Mouse (Mus musculus): ENCODE results near the gene Zfhx3.

Gene Zfhx3

GRCm38 (mm10) chr8:108648993-108649392, 706.5 kb downstream of the Zfhx3 start:
- no peak for DNase-seq (ENCODE audit: low read depth, low spot score)

GRCm38 (mm10) chr8:108650837-108651236, 708.4 kb downstream of the Zfhx3 start:
- no peak for DNase-seq (ENCODE audit: low read depth, low spot score)

- DNase-seq (ENCODE audit: low read depth, low spot score), result no peak
Observed at GRCm38 (mm10) chr8:108661486-108662093, 719.1 kb downstream of the Zfhx3 start.

GRCm38 (mm10) chr8:108662766-108663165, 720.3 kb downstream of the Zfhx3 start:
- DNase-seq (ENCODE audit: low read depth, low spot score), result no peak

DNA sequence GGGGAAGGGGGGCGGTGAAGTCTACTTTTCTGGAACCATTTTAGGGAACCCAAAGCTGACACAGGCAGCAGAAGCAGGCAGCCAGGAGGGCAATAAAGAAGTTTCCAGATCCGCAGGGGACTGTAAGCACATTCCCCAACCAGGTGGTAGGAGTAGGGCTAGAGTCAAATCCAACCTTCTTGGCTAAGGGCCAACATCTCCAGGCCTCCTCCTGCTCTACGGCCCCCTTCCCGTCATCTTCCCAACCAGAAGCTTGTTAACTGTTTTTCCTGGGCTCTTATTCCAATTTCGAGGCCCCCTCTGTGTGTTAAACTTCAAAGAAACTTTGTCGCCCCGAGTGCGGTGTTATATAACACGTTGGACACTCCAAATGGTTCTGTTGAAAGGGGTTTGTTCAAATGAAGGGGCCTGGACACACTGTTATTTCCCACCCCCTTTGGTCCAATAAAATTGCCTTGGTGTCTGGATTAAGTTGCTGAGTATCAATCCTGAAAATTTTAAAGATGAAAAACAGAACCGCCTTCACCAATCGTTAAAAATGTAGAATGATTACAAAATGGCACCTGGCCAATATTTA, 729.6 kb downstream of the Zfhx3 start:
- no peak for DNase-seq (ENCODE audit: low read depth, low spot score)

DNA sequence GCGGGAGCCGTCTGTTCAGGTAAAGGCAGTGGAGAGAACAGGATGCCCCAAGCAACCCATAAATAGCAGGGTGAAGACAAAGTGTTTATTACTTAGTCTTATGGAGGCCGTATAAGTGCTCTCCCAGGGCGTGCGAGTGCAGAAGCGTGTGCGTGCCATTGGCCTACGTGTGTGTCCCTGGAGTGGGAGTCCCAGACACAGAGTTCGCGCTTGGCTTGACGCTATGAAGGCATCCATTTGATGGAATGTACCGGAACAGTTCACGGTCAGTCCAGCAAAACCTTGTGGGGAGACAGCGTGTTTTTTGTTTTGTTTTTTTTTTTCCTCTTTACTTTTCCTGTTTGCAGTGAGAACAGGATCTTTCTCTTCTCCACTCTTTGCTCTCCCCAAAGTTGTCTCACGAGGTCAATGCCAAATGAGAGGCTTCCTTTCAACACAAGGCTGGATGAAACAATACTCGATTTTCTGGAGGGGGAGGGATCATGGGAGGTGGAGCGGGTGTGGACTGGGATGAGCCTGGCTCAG, 732.6 kb downstream of the Zfhx3 start:
- DNase-seq (ENCODE audit: low read depth, low spot score), result no peak

- no peak for DNase-seq (ENCODE audit: low read depth, low spot score)
Observed at GRCm38 (mm10) chr8:108689694-108690093, 747.2 kb downstream of the Zfhx3 start.

DNA sequence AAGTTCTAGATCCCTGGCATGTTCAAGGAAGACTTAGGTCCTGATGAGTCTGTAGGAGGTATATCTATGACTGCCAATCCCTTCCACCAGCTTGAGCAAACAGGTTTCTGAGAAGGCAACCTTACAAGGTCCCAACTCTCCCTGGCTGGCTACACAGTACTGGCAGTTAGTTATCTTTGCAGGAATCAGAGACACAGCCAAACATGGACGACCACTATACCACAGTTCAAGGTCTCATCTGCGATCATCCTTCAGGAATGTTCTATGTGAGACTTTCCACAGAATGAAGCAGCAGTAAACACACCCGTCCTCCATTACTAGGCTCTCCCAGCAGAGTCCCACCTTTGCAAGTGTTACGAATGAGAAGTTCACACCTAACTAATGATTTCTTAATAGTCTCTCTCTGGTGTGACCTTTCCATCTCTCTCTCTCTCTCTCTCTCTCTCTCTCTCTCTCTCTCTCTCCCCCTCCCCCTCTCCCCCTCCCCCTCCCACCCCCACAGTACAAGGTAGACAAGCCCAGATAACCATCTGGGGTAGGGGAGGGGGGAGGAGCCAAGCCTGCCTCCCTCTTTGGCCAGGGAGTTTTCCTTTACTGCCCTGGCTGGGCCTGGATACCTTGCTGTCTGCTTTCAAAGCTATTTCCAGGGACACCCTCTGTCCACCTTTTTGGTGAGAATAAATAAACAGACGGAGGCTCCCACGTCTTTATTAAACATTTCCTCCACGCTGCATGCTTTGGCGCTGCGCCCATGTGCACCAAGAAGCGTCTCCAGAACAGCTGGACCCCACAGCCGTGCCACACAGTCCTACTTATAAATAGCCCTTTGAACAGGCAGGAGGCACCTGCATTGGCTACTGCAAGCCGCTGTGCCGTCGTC, 748.4 kb downstream of the Zfhx3 start:
- DNase-seq (ENCODE audit: low read depth, low spot score), result no peak

GRCm38 (mm10) chr8:108691456-108692238, 749.2 kb downstream of the Zfhx3 start:
- DNase-seq (ENCODE audit: low read depth, low spot score), result no peak

GRCm38 (mm10) chr8:108692239-108692627, 749.8 kb downstream of the Zfhx3 start:
- no peak for DNase-seq (ENCODE audit: low read depth, low spot score)

GRCm38 (mm10) chr8:108692669-108693665, 750.5 kb downstream of the Zfhx3 start:
- no peak for DNase-seq (ENCODE audit: low read depth, low spot score)

- no peak for DNase-seq (ENCODE audit: low read depth, low spot score)
Observed at GRCm38 (mm10) chr8:108693841-108694240, 751.4 kb downstream of the Zfhx3 start.

DNA sequence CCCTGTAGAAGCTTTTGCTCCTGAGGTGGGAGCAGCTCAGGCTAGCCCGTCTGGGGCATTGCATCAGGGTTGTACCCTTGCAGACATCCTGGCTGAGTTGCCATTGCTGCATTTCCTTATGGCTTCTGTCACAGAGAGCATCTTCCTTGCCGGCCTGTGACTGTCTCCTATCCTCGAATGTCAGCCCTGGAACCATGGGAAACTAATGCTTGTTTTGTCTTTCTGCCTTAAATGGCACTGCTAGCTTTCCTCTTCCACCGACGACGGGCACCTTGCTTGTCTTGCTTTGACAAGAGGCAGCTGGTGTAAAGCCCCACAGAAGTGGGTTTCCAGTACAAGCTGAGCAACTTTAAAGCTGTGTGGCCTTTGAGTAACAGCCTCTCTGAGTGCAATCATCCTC, 752.1 kb downstream of the Zfhx3 start:
- DNase-seq (ENCODE audit: low read depth, low spot score), result no peak

- no peak for DNase-seq (ENCODE audit: low read depth, low spot score)
Observed at GRCm38 (mm10) chr8:108695242-108695880, 752.9 kb downstream of the Zfhx3 start.

GRCm38 (mm10) chr8:108695938-108696630, 753.6 kb downstream of the Zfhx3 start:
- no peak for DNase-seq (ENCODE audit: low read depth, low spot score)

DNA sequence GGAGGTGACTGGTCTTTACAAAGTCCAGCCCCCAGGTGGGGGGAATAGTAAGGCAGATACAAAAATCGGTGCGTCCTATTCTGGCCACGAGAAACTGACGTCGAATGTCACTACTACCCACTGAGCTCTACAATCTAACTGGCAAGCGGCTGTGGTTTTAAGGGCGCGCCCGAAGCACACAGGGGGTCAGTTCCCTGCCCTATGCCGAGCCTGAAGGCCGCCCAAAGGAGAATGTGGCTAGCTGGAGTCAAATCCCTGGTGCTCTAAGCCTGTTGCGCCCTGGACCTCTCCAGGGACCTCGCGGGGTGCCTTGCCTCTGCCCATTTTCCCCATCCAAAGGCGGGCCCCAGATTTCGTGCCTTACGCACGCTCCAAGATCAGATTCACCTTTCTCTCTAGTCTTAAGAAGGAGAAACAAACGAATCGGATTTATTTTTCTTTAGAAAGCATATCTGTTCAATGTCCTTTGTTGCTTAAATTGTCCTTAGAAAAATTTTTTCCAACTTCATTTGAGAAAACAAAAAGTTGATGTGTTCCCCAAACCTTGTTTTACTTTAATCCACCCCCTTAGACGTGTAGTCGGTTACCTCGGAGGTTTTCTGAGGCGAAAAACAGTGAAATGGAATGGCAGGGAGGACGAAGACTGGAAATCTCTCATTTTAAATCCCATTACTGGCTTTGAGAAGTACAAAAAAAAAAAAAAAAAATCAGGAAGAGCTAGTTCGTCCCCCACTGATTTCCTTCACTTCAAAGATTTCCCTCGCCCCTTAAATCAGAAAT, 754.4 kb downstream of the Zfhx3 start:
- DNase-seq (ENCODE audit: low read depth, low spot score), result no peak

GRCm38 (mm10) chr8:108697589-108697988, 755.1 kb downstream of the Zfhx3 start:
- DNase-seq (ENCODE audit: low read depth, low spot score), result no peak

DNA sequence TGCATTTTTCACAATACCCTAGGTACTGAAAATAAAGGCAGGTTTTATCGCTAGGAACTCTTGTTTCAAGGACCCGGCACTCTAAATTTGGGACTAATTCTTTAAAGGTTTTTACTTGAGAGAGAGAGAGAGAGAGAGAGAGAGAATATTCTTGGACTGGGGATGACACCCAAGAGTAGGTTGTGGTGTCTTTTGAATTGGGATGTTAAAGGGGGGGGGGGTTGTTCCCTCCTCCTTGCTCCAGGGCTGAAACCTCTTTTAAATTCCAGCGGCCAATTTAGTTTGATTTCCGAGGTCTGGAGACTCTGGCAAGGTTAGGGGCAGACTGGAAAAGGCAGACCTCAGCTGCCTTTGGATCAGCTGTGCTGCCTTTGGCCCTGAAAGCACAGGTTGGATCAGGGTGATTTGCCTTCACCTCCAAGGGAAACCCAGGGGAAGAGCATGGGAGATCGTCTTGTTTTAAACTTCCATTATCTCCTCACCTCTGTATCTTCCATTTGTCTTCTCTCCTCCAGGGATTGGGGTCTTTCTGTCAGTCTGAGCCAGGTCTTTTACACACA, 755.7 kb downstream of the Zfhx3 start:
- no peak for DNase-seq (ENCODE audit: low read depth, low spot score)

Data from retina, adult 2 months (tissue).